Mouse (Mus musculus): ENCODE results near the gene Selenom. TPM values are rescaled to one million over a fixed set of nuclear protein-coding genes. Genes with fewer than 3 reads are reported as not detected.

Selenom gene
- polyA plus RNA-seq, 1 experiment from 2014 or later: 127 TPM

- no peak overlapping the region for H3K9ac ChIP-seq (replicated peaks; ENCODE audit: low read depth, low read length)
- H3K4me2 ChIP-seq (ENCODE audit: low read depth, low read length): no peak overlapping the region
- no peak overlapping the region for H3K4me3 ChIP-seq (ENCODE audit: low read depth, low read length)
- no peak overlapping the region for H3K27ac ChIP-seq (ENCODE audit: low read depth, low read length)
- 74% methylated on average over 8 of the region's 8 CpGs for WGBS
- no peak for ATAC-seq (ENCODE audit: low read depth)
- H3K27me3 ChIP-seq (ENCODE audit: control insufficient read depth, insufficient read depth, low read length): no peaks in the 10 kb centered on the region
- no peaks in the 10 kb centered on the region for H3K9me3 ChIP-seq (ENCODE audit: control insufficient read depth, low read length)
- H3K36me3 ChIP-seq (ENCODE audit: control insufficient read depth, insufficient read depth, low read length): no peaks in the 10 kb centered on the region
- no peaks in the 10 kb centered on the region for H3K4me1 ChIP-seq (ENCODE audit: control insufficient read depth, insufficient read depth, low read length)
Observed at GRCm38 (mm10) chr11:3509181-3510085, 5.1 kb upstream of the Selenom start.

- WGBS: 88% methylated on average over 2 of the region's 2 CpGs
- H3K4me1 ChIP-seq (ENCODE audit: control insufficient read depth, insufficient read depth, low read length): 0 out of 2 replicates have a peak, but pooled peaks cover 4% of the 10 kb centered on the region
- no peak overlapping the region for H3K4me3 ChIP-seq (ENCODE audit: low read depth, low read length)
- H3K9me3 ChIP-seq (ENCODE audit: control insufficient read depth, low read length): no peaks in the 10 kb centered on the region
- ATAC-seq (ENCODE audit: low read depth): no peak
- no peaks in the 10 kb centered on the region for H3K36me3 ChIP-seq (ENCODE audit: control insufficient read depth, insufficient read depth, low read length)
- H3K27ac ChIP-seq (ENCODE audit: low read depth, low read length): no peak overlapping the region
- H3K4me2 ChIP-seq (ENCODE audit: low read depth, low read length): no peak overlapping the region
- H3K27me3 ChIP-seq (ENCODE audit: control insufficient read depth, insufficient read depth, low read length): no peaks in the 10 kb centered on the region
- H3K9ac ChIP-seq (replicated peaks; ENCODE audit: low read depth, low read length): no peak overlapping the region
Observed at GRCm38 (mm10) chr11:3510321-3510720, 4.2 kb upstream of the Selenom start.

GRCm38 (mm10) chr11:3513291-3513690 lies 1.2 kb upstream of the Selenom start:
- H3K9ac ChIP-seq (replicated peaks; ENCODE audit: low read depth, low read length): no peak overlapping the region
- ATAC-seq (ENCODE audit: low read depth): no peak
- no peaks in the 10 kb centered on the region for H3K9me3 ChIP-seq (ENCODE audit: control insufficient read depth, low read length)
- H3K27me3 ChIP-seq (ENCODE audit: control insufficient read depth, insufficient read depth, low read length): peaks cover 7% of the 10 kb centered on the region
- no peak overlapping the region for H3K27ac ChIP-seq (ENCODE audit: low read depth, low read length)
- no peaks in the 10 kb centered on the region for H3K36me3 ChIP-seq (ENCODE audit: control insufficient read depth, insufficient read depth, low read length)
- no peak overlapping the region for H3K4me3 ChIP-seq (ENCODE audit: low read depth, low read length)
- no peak overlapping the region for H3K4me2 ChIP-seq (ENCODE audit: low read depth, low read length)
- WGBS: 87% methylated on average over 6 of the region's 6 CpGs
- H3K4me1 ChIP-seq (ENCODE audit: control insufficient read depth, insufficient read depth, low read length): peaks cover 19% of the 10 kb centered on the region; the same call in 1 of the 2 replicates

GRCm38 (mm10) chr11:3515216-3515615 lies 732 bp downstream of the Selenom start:
- 13% methylated on average over 4 of the region's 4 CpGs for WGBS

GRCm38 (mm10) chr11:3515637-3516036 lies 1.2 kb downstream of the Selenom start:
- H3K27me3 ChIP-seq (ENCODE audit: control insufficient read depth, insufficient read depth, low read length): peaks cover 9% of the 10 kb centered on the region
- WGBS: 63% methylated on average over 4 of the region's 4 CpGs
- H3K9ac ChIP-seq (replicated peaks; ENCODE audit: low read depth, low read length): no peak overlapping the region
- no peaks in the 10 kb centered on the region for H3K36me3 ChIP-seq (ENCODE audit: control insufficient read depth, insufficient read depth, low read length)
- no peak overlapping the region for H3K4me3 ChIP-seq (ENCODE audit: low read depth, low read length)
- H3K4me1 ChIP-seq (ENCODE audit: control insufficient read depth, insufficient read depth, low read length): peaks cover 19% of the 10 kb centered on the region; the same call in 1 of the 2 replicates
- peak overlapping the region; percentile 54 for H3K4me2 ChIP-seq (ENCODE audit: low read depth, low read length)
- no peak for ATAC-seq (ENCODE audit: low read depth)
- H3K9me3 ChIP-seq (ENCODE audit: control insufficient read depth, low read length): no peaks in the 10 kb centered on the region
- H3K27ac ChIP-seq (ENCODE audit: low read depth, low read length): no peak overlapping the region

More at GRCm38 (mm10) chr11:3515216-3515615, 732 bp downstream of the Selenom start:
- Histone ChIP-seq H3K27me3 (ENCODE audit: control insufficient read depth, insufficient read depth, low read length) (peaks cover 9% of the 10 kb centered on the region), H3K36me3 (ENCODE audit: control insufficient read depth, insufficient read depth, low read length) (no peaks in the 10 kb centered on the region), H3K9me3 (ENCODE audit: control insufficient read depth, low read length) (no peaks in the 10 kb centered on the region), H3K4me1 (ENCODE audit: control insufficient read depth, insufficient read depth, low read length) (peaks cover 19% of the 10 kb centered on the region; the same call in 1 of the 2 replicates), H3K9ac (replicated peaks; ENCODE audit: low read depth, low read length) (peak overlapping the region; percentile 48; the same call in 1 of the 2 replicates), H3K4me3 (ENCODE audit: low read depth, low read length) (peak overlapping the region; percentile 41), H3K27ac (ENCODE audit: low read depth, low read length) (no peak overlapping the region), H3K4me2 (ENCODE audit: low read depth, low read length) (peak overlapping the region; percentile 54)
- ATAC-seq (ENCODE audit: low read depth): peak; percentile 24; the same call in 1 of the 2 replicates

- 74% methylated on average over 5 of the region's 5 CpGs for WGBS
- H3K36me3 ChIP-seq (ENCODE audit: control insufficient read depth, insufficient read depth, low read length): no peaks in the 10 kb centered on the region
- no peak overlapping the region for H3K27ac ChIP-seq (ENCODE audit: low read depth, low read length)
- ATAC-seq (ENCODE audit: low read depth): no peak
- H3K27me3 ChIP-seq (ENCODE audit: control insufficient read depth, insufficient read depth, low read length): peaks cover 9% of the 10 kb centered on the region
- H3K4me3 ChIP-seq (ENCODE audit: low read depth, low read length): no peak overlapping the region
- H3K9ac ChIP-seq (replicated peaks; ENCODE audit: low read depth, low read length): no peak overlapping the region
- H3K4me1 ChIP-seq (ENCODE audit: control insufficient read depth, insufficient read depth, low read length): peaks cover 19% of the 10 kb centered on the region; the same call in 1 of the 2 replicates
- no peaks in the 10 kb centered on the region for H3K9me3 ChIP-seq (ENCODE audit: control insufficient read depth, low read length)
- H3K4me2 ChIP-seq (ENCODE audit: low read depth, low read length): peak overlapping the region; percentile 54
Observed at GRCm38 (mm10) chr11:3516121-3516520, 1.6 kb downstream of the Selenom start.

- no peaks in the 10 kb centered on the region for H3K36me3 ChIP-seq (ENCODE audit: control insufficient read depth, insufficient read depth, low read length)
- H3K9ac ChIP-seq (replicated peaks; ENCODE audit: low read depth, low read length): peak overlapping the region; percentile 22
- no peak overlapping the region for H3K27ac ChIP-seq (ENCODE audit: low read depth, low read length)
- 0 out of 2 replicates have a peak, but pooled peaks have one; percentile 29 for ATAC-seq (ENCODE audit: low read depth)
- under 1% methylated on average over 49 of the region's 50 CpGs for WGBS
- H3K27me3 ChIP-seq (ENCODE audit: control insufficient read depth, insufficient read depth, low read length): peaks cover 9% of the 10 kb centered on the region
- peaks cover 19% of the 10 kb centered on the region; the same call in 1 of the 2 replicates for H3K4me1 ChIP-seq (ENCODE audit: control insufficient read depth, insufficient read depth, low read length)
- H3K4me3 ChIP-seq (ENCODE audit: low read depth, low read length): peak overlapping the region; percentile 29
- H3K4me2 ChIP-seq (ENCODE audit: low read depth, low read length): peak overlapping the region; percentile 60
- no peaks in the 10 kb centered on the region for H3K9me3 ChIP-seq (ENCODE audit: control insufficient read depth, low read length)
Observed at GRCm38 (mm10) chr11:3516859-3517845, 2.7 kb downstream of the Selenom start.

GRCm38 (mm10) chr11:3517846-3518732 lies 3.6 kb downstream of the Selenom start:
- ATAC-seq (ENCODE audit: low read depth): no peak

More at GRCm38 (mm10) chr11:3517846-3518732, 3.6 kb downstream of the Selenom start:
- Histone ChIP-seq H3K4me3 (ENCODE audit: low read depth, low read length) (no peak overlapping the region), H3K9ac (replicated peaks; ENCODE audit: low read depth, low read length) (no peak overlapping the region), H3K36me3 (ENCODE audit: control insufficient read depth, insufficient read depth, low read length) (no peaks in the 10 kb centered on the region), H3K27me3 (ENCODE audit: control insufficient read depth, insufficient read depth, low read length) (peaks cover 9% of the 10 kb centered on the region), H3K4me2 (ENCODE audit: low read depth, low read length) (peak overlapping the region; percentile 60; the same call in 1 of the 2 replicates), H3K27ac (ENCODE audit: low read depth, low read length) (no peak overlapping the region), H3K4me1 (ENCODE audit: control insufficient read depth, insufficient read depth, low read length) (peaks cover 19% of the 10 kb centered on the region; the same call in 1 of the 2 replicates), H3K9me3 (ENCODE audit: control insufficient read depth, low read length) (no peaks in the 10 kb centered on the region)
- WGBS: 63% methylated on average over 13 of the region's 13 CpGs
